20 mouse cellular contexts compared by ENCODE assay signal in the genomic region with DNA sequence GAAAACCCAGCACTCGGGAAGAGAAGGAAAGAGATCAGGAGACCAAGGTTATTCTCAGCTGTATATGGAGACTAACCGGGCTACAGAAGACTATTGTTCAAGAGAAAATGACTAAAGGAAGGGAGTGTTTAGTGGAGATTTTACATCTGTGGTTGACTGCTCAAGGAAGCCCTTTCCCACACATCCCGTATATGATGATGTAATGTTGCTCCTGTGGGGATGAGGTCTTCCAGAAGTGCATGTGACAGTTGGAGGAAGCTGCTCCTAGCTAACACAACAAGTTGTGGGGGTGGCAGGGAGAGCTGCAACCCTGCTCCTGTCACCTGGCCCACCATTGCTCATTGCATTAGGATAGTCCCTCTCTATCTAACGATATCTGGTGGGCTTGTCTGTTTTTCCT. TPM values are rescaled to one million over a fixed set of nuclear protein-coding genes. Genes with fewer than 3 reads are reported as not detected.
DNase-seq lines count a peak whose midpoint lies in the region; ATAC-seq and TF ChIP-seq lines count a peak whose summit lies in the region.
"Had no signal": no experiment of that assay in that cellular context is flagged by ENCODE, and none has a peak within 500 bp of the region (broad histone marks: within the 10 kb centered on the region; RNA-seq: fewer than 3 reads in every experiment).

No protein-coding gene starts in this region.

- H3K27me3 ChIP-seq in heart, adult 2 months (ENCODE audit: control insufficient read depth, insufficient read depth, low read length), result no peaks in the 10 kb centered on the region
- H3K27me3 ChIP-seq in heart, embryonic 15.5 days, result no peaks in the 10 kb centered on the region
- H3K27me3 ChIP-seq: CH12.LX; hindbrain, embryonic 15.5 days had no signal

- DNase-seq in heart, adult 2 months, result no peak
- DNase-seq in heart, adult 9 months (ENCODE audit: low spot score in 2 of 2), result no peak
- DNase-seq in heart, postnatal 4 days, result no peak
- DNase-seq in 3T3-L1 (ENCODE audit: low read depth, low spot score), result peak; percentile 44
- DNase-seq in lung, adult 2 months, result no peak
- no peak for DNase-seq in spleen, adult 18-20 months
- DNase-seq: adrenal gland, adult 8-10 months; cerebellum, adult 2 months; cerebellum, postnatal 10 days; gastrocnemius, postnatal 10 days; kidney, adult 2 months had no signal

- no peak overlapping the region for H3K4me2 ChIP-seq in heart, embryonic 15.5 days
- H3K4me2 ChIP-seq: hindbrain, embryonic 15.5 days had no signal

- H3K4me1 ChIP-seq in heart, adult 2 months (ENCODE audit: control insufficient read depth, insufficient read depth, low read length), result peaks cover 4% of the 10 kb centered on the region
- peaks cover 27% of the 10 kb centered on the region for H3K4me1 ChIP-seq in heart, embryonic 15.5 days (replicated peaks)
- peaks cover 8% of the 10 kb centered on the region for H3K4me1 ChIP-seq in embryonic fibroblast, embryonic 13.5 days (ENCODE audit: control insufficient read depth, insufficient read depth, low read length)
- H3K4me1 ChIP-seq in lung, adult 2 months (ENCODE audit: control insufficient read depth, insufficient read depth, low read length), result no peaks in the 10 kb centered on the region; the same call in 1 of the 2 replicates
- H3K4me1 ChIP-seq: embryonic facial prominence, embryonic 10.5 days; forebrain, embryonic 10.5 days; hindbrain, embryonic 15.5 days had no signal

- WGBS in heart, adult 2 months, result 36% methylated on average over 4 of the region's 4 CpGs
- 69% methylated on average over 4 of the region's 4 CpGs for WGBS in heart, embryonic 15.5 days
- WGBS in lung, adult 2 months, result 62% methylated on average over 4 of the region's 4 CpGs

- no peak for TF ChIP-seq CTCF in heart, adult 2 months (IDR thresholded peaks at IDR 0.05)
- no peak for TF ChIP-seq CTCF in embryonic fibroblast, embryonic 13.5 days (IDR thresholded peaks at IDR 0.05; ENCODE audit: borderline replicate concordance, insufficient read depth, low read length)
- TF ChIP-seq CTCF in lung, adult 2 months (IDR thresholded peaks at IDR 0.05; ENCODE audit: insufficient read depth, low read length), result no peak

- intact Hi-C loops in heart, adult 2 months (cut with DNase I), result loop anchor here (2.0 kb wide), 1 partner anchor 49 kb away; a partner anchor contains a TSS

- no peaks in the 10 kb centered on the region for H3K79me2 ChIP-seq in heart, adult 2 months (replicated peaks; ENCODE audit: control insufficient read depth, insufficient read depth, low read length)

- H3K4me3 ChIP-seq in heart, adult 2 months, result no peak overlapping the region
- no peak overlapping the region for H3K4me3 ChIP-seq in heart, embryonic 15.5 days
- H3K4me3 ChIP-seq in embryonic fibroblast, embryonic 13.5 days (ENCODE audit: insufficient read depth, low read length), result no peak overlapping the region
- no peak overlapping the region for H3K4me3 ChIP-seq in lung, adult 2 months (replicated peaks; ENCODE audit: extremely low read depth, low read depth, low read length)
- H3K4me3 ChIP-seq: embryonic facial prominence, embryonic 10.5 days; erythroblast, embryonic 14.5 days; forebrain, embryonic 10.5 days; hindbrain, embryonic 15.5 days had no signal

- no peaks in the 10 kb centered on the region for H3K9me3 ChIP-seq in heart, embryonic 15.5 days (replicated peaks)
- H3K9me3 ChIP-seq: embryonic facial prominence, embryonic 10.5 days; forebrain, embryonic 10.5 days; hindbrain, embryonic 15.5 days had no signal

- no peak for TF ChIP-seq POLR2A in heart, adult 2 months (IDR thresholded peaks at IDR 0.05; ENCODE audit: insufficient read depth, low read depth, low read length)
- TF ChIP-seq POLR2A in embryonic fibroblast, embryonic 13.5 days (IDR thresholded peaks at IDR 0.05; ENCODE audit: low read depth, low read length), result no peak
- no peak for TF ChIP-seq POLR2A in lung, adult 2 months (IDR thresholded peaks at IDR 0.05; ENCODE audit: borderline replicate concordance, extremely low read depth, low read depth, low read length)

- peak overlapping the region; percentile 49 for H3K27ac ChIP-seq in heart, adult 2 months
- peak overlapping the region; percentile 82 for H3K27ac ChIP-seq in heart, embryonic 15.5 days
- H3K27ac ChIP-seq in embryonic fibroblast, embryonic 13.5 days (ENCODE audit: insufficient read depth, low read length), result peak overlapping the region; percentile 74
- H3K27ac ChIP-seq: embryonic facial prominence, embryonic 10.5 days; forebrain, embryonic 10.5 days; hindbrain, embryonic 15.5 days had no signal

- H3K36me3 ChIP-seq in heart, adult 2 months (ENCODE audit: control insufficient read depth, insufficient read depth, low read length), result no peaks in the 10 kb centered on the region
- H3K36me3 ChIP-seq in heart, embryonic 15.5 days, result no peaks in the 10 kb centered on the region
- H3K36me3 ChIP-seq: embryonic facial prominence, embryonic 10.5 days; forebrain, embryonic 10.5 days; hindbrain, embryonic 15.5 days had no signal

- H3K9ac ChIP-seq in heart, adult 2 months (ENCODE audit: low read depth, low read length), result no peak overlapping the region
- H3K9ac ChIP-seq in heart, embryonic 15.5 days, result no peak overlapping the region
- H3K9ac ChIP-seq: hindbrain, embryonic 15.5 days had no signal

- ATAC-seq in heart, embryonic 15.5 days (replicated peaks; ENCODE audit: insufficient number of reproducible peaks, insufficient read depth, low FRiP score, low read depth), result no peak
- ATAC-seq: forebrain, embryonic 14.5 days; intestine, embryonic 16.5 days had no signal

- TF ChIP-seq EP300 in heart, adult 2 months (IDR thresholded peaks at IDR 0.05; ENCODE audit: insufficient read depth, low read depth, low read length), result no peak

RNA-seq across cellular contexts. Expression of a gene that starts 49.4 kb away (rescaled TPM):
- total RNA-seq in heart, adult 2 months (2021), result 10 to 100 TPM; 13.4 to 15.5 TPM
- 8.1 and 11.1 TPM in 2 replicates for polyA plus RNA-seq in heart, adult 2 months (2012; rRNA removed)
- polyA plus RNA-seq in heart, embryonic 15.5 days (2015; fragmentation: Nextera tagmentation; extraction: Ambion mirVana), result 4.4 and 5.0 TPM in 2 replicates
- total RNA-seq in heart, postnatal 4 days (2021), result 10 to 100 TPM in 1 of 2 experiments, 1 to 10 TPM in 1; 9.3 to 10.1 TPM
- polyA plus RNA-seq in embryonic fibroblast, embryonic 13.5 days (2011; ENCODE audit: insufficient read length, low read depth, missing spikeins), result 2.5 and 4.0 TPM in 2 replicates
- 25.6 and 26.4 TPM in 2 replicates for polyA plus RNA-seq in lung, adult 2 months (2012; rRNA removed)
- polyA plus RNA-seq: erythroblast, embryonic 14.5 days had no signal
